Mouse (Mus musculus) retina, embryonic 14.5 days (tissue): ENCODE data around the gene Mrps26.

Experiments used
- DNase-seq: peaks from one replicate; pipeline ENCODE4 v3.0.0-alpha.2; 2015; ENCODE audit warnings: low spot score

The Mrps26 gene

DNA sequence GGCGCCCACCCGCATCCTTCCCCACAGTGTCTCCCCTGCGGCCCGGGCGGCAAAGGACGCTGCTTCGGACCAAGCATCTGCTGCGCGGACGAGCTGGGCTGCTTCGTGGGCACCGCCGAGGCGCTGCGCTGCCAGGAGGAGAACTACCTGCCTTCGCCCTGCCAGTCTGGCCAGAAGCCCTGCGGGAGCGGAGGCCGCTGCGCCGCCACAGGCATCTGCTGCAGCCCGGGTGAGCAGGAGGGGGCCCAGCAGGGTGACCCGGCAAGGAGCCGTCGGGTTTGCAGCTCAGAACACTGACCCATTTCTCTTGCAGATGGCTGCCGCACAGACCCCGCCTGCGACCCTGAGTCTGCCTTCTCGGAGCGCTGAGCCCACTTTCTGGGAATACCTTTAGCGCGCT, 13.0 kb downstream of the Mrps26 start:
- peak; percentile 44 for DNase-seq

GRCm38 (mm10) chr2:130577021-130577420, 13.5 kb downstream of the Mrps26 start:
- no peak for DNase-seq

- DNase-seq, result peak; percentile 45
Observed at GRCm38 (mm10) chr2:130577632-130578031, 14.1 kb downstream of the Mrps26 start.

GRCm38 (mm10) chr2:130578148-130578547, 14.6 kb downstream of the Mrps26 start:
- peak; percentile 63 for DNase-seq

- DNase-seq, result no peak
Observed at GRCm38 (mm10) chr2:130579791-130580190, 16.2 kb downstream of the Mrps26 start.

GRCm38 (mm10) chr2:130581201-130581600, 17.7 kb downstream of the Mrps26 start:
- peak; percentile 28 for DNase-seq

DNA sequence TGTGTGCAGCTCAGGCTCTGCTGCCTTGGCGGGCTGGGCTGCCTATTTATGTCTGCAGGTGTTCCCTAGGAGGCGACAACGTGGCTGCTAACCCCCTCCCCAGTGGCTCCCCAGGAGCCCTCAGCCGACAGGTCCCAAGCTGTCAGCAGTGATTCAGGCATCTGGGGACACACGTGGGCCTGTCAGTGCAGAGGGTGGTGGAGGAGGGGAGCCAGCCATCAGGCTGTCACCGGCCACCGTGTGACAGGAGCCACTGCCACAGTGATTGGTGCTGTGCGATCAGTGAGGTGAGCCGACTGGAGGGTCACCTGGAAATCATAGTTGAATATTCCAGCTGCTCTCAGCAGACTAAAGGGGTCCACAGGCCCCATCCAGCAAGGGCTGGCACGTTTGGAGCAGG, 19.0 kb downstream of the Mrps26 start, which contains the start of gene Avp:
Gene Avp (minus strand): TSS at position 3 of the 400 bp plus-strand sequence.
- no peak for DNase-seq

DNA sequence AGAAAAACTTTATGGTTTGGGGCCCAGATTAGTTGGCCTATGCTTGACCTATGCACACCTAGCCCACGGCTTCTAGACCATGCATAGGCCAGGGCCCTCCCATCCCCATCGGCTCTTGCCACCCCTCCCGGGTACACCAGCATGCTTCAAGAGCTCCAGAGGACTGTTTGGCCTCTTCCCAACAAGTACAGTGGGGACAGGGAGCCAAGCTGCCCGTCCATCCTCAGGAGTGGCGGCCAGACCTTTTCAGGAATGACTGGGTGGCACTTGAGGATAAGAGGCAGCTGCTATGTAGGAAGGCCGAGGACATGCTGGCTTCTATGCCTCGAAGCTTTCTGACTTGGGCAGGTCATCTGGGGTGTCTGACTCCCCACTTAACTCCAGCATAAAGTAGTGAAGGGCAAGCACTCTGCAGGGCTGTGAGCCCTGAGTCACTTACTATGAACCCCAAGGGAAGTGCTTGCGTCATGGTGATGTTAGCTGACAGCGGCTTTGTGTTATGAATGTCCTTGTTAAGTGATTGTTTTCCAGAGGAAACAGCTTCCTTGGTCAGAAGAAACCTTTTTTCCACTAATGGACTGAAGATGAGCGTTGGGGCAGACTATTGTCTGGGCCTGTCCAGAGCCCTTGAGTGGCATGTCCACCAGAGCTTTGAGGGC, 20.5 kb downstream of the Mrps26 start:
- DNase-seq, result no peak

GRCm38 (mm10) chr2:130586016-130586415, 22.5 kb downstream of the Mrps26 start:
- no peak for DNase-seq

GRCm38 (mm10) chr2:130588373-130588772, 24.8 kb downstream of the Mrps26 start:
- no peak for DNase-seq

- peak; percentile 32 for DNase-seq
Observed at GRCm38 (mm10) chr2:130589157-130589556, 25.6 kb downstream of the Mrps26 start.

DNA sequence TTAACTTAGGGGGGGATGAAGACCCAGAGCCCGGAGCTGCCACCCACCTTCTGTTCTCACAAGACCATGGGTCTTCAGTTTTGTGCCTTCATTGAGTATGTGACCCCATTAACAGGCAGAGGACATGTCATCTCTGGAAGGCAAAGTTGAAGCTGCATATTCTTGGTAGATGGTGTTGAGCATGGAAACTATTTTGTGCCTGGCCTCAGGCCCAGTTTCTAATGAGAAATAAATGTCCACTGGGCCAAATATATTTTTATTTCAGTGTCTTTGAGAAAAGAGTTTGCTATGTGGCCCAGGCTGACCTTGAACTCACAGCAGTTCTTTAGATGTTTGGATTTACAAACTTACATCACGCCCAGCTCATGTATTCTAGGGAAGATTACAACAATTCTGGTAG, 26.2 kb downstream of the Mrps26 start:
- no peak for DNase-seq

DNA sequence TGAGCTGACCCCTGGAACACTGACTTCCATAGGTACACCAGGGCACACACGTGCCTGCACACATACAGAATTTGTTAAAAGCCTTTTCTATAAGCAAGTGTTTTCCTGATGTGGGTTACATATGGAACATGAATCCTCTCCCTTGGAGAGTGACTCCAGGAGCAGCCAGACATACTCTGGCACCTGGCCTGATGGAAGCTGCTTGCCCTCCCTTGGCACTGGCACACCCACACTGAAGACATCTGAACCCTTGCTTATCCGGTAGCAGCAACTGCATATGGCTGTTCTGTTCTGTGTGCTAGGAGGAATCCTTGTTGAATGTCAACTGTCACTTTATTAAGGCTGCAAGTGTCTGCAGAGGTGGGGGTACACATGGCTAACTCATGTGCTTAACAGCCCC, 27.5 kb downstream of the Mrps26 start:
- DNase-seq, result no peak

DNA sequence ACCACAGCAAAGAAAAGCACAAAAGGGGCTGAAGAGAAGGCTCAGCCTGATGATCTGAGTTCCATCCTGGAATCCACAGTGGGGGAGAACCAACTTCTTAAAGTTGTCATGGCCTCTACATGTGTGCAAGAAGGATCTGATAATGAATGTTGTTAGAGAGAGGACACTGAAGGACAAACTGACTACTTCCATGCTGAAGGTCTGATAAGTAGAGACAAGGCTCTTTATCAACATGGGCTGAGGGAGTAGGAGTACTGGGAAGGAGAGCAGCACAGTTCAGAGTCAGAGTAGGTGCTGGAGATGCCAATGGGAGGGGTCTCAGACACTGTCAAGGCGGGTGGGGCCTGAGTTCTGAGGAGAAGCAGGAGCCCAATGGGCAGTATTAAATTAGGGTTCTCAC, 32.1 kb downstream of the Mrps26 start:
- no peak for DNase-seq

GRCm38 (mm10) chr2:130597601-130598010, 34.1 kb downstream of the Mrps26 start:
- peak; percentile 74 for DNase-seq

DNA sequence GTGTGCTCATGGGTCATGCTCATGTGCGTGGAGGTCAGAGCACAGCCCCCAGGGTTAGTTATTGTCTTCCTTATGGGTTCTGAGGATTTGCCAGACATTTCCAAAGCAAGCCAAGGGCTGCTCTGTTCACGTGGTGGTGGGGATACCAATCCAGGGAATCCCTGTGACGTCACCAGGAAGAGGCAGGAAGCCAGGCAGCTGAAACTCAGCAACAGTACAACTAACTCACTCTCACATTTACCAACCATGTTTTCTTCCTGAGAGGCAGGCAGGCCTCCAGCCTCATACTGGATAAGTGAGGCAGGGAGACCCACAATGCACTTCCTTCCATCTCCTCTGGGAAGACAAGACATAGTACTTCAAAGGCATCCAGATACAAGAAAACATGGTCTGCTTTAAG, 34.9 kb downstream of the Mrps26 start:
- DNase-seq, result no peak

GRCm38 (mm10) chr2:130602195-130602594, 38.7 kb downstream of the Mrps26 start:
- DNase-seq, result no peak

DNA sequence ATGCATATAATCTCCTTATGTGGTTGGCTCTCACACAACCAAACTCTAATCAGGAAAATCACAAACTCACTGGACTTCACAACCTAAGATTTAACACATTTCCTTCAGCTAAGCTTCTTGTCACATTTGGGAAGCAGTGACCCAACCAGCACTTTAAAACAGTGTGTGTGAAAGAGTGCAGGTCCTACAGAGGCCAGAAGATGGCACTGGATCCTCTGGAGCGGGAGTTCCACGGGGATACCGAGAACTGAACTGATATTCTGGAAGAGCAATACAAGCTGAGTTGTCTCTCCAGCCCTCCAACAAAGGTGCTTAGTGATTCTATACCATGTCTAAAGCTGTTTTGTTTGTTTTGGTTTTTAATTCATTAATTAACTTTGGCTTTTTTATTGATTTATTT, 49.5 kb downstream of the Mrps26 start:
- DNase-seq, result peak; percentile 23
